Mouse (Mus musculus) lung, postnatal 4 days (tissue): ENCODE measurements at regions not wholly inside any gene's neighbourhood (a gene's known extent, or its start where the extent isn't known, plus 50 kb on each side); places are given as distances from the start of the nearest gene placed in this dataset.

ENCODE experiments used
- DNase-seq, 2 experiments: peaks; one replicate each; pipeline ENCODE4 v3.0.0; 2021

GRCm38 (mm10) chr11:32136066-32136465 is 64.0 kb downstream of the Il9r start:
- no peak for DNase-seq

DNA sequence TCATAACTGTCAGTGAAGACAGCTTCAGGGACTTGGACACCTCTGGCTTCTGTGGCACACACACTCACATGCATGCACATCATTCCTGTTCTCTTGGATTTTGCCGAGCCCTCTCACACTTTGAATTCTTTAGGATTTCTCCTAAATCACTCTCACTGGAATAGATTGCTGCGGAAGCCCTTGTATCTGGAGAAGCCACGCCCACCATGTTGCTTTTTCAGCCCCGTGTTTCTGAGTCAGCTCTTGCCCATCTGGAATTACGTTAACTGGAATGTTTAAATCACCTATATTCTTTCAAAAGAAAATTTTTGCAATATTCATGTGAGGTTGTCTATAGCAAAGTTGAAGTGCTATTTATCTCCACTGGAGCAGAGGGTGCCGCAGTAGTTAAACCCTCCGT is 66.1 kb downstream of the Il9r start:
- DNase-seq, result no peak

DNA sequence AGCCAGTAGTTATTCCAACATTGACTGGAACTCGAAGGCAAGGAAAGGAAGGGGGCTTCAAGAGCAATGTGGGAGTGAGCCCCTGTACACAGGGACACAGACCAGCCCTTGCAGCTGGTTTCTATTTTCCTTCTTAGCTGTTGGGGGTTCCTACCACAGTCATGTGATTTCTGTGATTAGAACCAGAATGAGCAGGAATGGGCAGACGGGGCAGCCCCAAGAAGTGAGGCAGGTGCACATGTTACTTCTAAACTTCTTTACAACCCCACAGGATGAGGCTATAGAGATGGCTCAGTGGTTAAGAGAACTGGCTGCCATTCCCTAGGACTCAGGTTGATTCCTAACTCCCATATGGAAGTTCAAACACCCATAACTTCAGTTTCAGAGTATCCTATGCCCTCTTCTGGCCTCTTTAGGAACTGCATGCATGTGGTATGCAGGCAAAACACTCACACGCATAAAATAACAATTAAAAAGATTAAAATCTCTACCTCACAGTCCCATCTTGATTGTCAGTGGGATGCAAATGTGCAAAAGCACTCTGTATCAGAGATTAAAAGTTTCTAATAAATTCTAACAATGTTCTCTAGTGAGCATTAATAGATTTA is 68.0 kb downstream of the Il9r start:
- peak in 1 of 2 experiments; percentile 16 for DNase-seq

DNA sequence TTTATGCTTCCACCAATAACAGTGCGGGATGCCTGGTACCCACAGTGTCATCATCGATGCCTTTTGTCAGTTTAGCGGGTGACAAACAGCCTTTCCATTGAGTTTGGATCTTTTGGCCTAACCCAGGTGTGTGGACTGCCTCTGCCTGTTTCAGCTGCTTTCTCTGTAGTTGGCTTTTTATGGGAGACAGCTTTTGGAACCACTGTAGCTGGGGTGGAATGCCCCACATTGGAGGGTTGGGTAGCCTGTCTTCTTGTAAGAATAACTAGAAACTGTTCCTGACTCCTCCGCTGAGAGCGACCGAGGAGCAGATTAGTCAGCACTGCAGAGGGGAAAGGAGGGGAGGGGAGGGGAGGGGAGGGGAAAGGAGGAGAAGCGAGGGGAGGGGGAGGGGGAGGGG is 71.5 kb downstream of the Il9r start:
- DNase-seq, result no peak

GRCm38 (mm10) chr11:32128018-32128417 is 72.1 kb downstream of the Il9r start:
- no peak for DNase-seq

DNA sequence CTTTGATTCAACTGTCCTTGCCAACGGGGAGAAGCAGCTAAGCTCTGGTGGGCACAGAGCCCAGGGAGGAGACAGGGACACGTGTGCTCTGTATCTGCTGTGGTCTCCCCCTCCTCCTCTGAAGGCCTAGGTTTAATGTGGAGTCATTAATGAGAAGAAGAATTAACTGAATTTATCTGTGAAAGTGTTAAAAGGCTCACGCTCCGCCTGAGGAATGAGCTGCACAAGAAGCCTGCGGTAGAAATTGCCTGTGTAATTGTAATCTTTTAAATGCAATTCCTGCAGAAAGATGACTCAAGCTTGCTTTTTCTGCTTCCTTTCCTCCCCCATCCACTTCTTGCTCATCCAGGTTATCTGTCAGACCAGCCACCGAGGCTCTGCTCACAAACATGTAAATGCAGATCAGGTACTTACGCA is 72.7 kb downstream of the Il9r start:
- DNase-seq, result no peak

DNA sequence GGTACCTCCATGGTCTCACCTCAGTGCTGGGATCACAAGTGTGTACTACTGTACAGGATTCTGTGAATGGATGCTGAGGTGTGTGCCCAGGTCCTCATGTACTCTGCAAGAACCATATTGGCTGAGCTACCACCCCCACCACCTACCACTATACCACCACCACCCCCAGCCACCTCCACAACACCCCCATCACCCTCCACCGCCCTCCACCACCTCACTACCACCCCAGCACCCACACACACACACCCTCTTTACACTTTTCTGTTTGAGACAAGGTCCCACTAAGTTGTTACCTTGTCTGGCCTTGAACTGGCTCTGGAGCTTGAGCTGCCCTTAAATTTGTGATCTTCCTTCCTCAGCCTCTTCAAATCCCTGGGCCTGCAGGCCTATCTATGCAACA is 73.3 kb downstream of the Il9r start:
- no peak for DNase-seq

GRCm38 (mm10) chr11:32126311-32126698 is 73.8 kb downstream of the Il9r start:
- DNase-seq, result no peak

DNA sequence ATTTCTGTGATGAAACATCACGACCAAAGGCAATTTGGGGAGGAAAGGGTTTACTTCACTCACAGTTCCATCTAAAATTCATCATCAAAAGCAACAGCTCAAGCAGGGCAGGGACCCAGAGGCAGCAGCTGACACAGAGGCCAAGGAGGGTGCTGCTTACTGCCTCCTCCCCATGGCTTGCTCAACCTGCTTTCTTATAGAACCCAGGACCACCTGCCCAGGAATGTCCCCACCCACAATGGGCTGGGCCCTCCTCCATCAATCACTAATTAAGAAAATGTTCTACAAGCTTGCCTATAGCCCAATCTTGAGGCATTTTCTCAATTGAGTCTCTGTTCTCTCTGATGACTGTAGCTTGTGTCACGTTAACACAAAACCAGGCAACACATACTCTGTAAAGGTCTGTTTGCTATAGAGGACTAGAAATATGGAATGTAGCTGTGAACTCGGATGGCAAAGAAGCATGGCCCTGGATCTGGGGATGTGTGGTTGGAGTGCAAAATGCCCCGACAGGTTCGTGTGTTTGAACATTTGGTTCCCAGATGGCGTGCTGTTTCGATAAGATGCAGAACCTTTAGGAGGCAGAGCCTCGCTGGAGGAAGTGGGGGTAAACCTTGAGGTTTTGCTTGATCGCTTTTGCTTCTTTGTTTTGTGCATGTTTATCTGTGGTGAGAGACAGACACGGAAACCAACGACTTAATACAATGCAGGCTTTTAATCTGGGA is 74.3 kb downstream of the Il9r start:
- DNase-seq, result no peak

GRCm38 (mm10) chr11:32120596-32120995 is 79.5 kb downstream of the Il9r start:
- no peak for DNase-seq

DNA sequence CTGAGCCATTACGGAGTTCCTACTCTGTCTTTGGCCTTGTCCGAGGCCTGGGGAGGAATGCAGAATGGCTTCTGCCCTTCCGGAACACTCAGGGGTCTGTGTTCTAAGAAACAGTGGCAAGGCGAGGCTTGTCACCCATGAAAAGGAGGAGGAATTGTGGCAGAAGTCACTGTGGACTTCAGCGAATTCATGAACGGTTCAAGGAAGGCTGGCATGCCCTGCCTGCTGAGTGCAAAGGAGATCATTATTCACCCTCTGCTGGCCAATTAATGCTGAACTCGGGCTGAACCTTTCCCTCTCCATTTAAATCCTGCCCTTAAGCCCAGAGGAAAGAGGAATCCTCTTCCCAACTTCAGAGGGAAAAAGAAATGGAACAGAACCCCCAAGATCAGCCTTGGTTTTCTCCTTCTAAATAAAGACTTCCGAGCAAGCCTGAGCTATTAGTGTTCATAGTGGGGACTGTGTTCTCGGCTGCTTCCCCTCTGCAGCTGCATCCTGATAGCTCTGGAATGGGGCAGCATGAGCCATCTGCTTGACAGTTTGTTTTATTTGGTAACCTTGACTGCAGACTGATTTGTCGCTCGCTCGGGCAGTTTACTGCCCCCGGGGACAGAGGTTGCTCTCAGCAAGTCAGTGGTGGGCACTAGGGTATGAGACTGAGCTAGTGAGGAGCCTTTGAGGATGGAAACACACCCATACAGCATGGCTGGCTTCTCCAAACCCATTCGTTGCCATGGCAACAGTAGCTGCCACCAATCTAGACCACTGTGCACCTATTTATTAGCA is 81.0 kb downstream of the Il9r start:
- no peak for DNase-seq

DNA sequence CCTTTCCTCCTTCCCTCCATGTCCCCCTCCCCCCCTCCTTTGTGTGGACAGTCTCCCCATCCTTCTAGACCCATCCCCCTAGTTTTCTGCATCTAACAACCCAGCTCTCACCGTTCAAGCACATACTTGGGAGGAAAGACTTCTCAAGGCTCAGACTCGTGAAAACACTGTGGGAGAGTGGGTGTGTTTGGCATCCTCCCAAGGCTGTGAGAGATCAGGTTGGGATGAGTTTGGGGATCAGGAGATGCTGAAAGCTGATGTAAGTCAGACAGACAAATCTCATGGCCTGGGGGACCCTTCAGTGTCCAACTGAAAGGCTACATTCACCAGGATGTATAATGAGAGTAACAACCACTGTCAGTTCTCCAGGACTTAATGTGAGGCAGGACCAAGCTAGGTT is 82.1 kb downstream of the Il9r start:
- no peak for DNase-seq

DNA sequence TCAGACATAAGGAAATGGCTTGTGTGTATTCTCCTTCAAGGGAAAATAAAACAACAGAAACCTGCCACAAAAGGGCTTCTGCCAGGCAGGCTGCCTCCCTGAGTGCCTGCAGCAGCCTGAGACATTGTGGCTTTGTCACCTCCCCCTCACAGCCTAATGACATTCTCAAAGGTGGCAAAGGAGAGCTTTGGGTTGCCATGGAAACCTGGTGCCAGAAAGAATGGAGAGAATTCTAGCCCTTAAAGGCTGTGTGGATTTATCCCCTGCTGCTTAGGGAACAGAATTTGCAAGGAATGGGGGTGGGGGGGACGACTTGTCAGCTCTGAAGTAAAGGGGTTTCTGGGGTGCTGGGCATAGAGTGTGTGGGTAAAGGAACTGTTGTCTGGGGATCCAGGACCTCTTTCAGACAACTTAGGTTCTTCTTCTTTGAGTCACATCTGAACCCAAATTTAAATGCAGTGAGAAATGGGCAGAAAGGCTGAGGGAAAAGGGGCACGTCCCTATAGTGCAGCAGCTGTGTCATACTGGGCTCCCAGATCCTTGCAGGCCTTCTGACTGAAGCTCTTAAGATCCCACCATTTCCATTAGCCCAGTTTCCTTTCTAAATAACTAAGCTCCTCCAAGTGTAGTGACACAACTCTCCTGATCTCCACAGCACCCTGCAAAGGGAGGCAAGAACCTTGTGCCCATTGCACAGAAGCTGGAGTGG is 86.8 kb downstream of the Il9r start:
- no peak for DNase-seq

DNA sequence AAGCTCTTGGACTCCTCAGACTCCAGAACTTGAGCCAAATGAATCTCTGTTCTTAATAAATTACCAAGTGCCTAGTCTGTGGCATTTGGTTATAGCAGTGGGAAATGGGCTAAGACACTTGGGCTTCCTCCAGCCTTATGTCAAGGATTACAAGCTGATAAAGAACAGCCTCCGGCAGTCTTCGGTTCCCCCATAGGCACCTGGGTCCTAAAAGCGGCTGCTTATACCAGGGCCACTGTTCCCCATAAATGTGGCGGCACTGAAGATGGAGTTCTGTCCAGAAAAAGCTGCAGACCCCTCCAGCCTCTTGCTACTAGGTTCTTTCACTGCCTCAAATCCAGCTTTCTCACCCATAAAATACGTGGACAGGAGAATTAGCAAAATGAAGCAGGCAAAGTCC is 87.6 kb downstream of the Il9r start:
- no peak for DNase-seq

DNA sequence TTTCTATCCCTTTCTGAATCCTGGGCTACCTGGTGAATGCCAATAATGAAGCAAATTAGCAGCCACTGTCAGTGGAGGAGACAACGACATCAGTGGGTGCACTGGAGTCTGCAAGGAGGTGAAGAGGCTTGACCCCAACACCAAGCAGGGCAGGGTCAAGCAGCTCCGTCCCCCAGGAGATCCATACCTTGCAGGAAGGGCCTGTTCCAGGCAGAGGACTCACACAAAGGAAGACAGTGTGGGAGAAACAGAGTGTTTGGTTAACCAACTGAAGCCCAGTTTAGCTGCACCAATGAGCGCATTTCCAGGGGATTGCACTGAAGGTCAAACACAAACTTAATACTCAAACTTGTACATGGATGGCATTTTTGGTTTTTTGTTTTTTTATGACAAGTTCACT is 88.2 kb downstream of the Il9r start:
- DNase-seq, result no peak

DNA sequence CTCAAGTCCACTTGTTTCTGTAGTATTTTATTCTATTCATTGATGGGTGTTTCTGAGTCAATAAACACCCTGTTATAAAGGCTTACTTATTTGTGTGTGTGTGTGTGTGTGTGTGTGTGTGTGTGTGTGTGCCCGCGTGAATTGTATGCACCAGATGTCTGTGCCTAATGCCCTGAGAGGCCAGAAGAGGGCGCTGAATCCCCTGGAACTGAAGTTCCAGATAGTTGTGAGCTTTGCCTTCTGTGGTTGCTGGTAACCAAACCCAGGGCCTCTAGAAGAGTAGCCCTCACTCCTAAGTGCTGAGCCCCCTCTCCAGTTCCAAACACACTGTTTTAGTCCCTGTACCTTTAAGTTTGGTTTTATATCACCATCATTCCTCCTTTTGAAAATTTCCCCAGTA is 90.2 kb downstream of the Il9r start:
- DNase-seq, result no peak
